Mouse (Mus musculus): ENCODE measurements at regions not wholly inside any gene's neighbourhood (a gene's known extent, or its start where the extent isn't known, plus 50 kb on each side); places are given as distances from the start of the nearest gene placed in this dataset.

GRCm38 (mm10) chr2:50693784-50694350, 397.3 kb upstream of the Mmadhc start:
- no peak for DNase-seq (ENCODE audit: low spot score)

GRCm38 (mm10) chr2:50690120-50691103, 393.8 kb upstream of the Mmadhc start:
- no peak for DNase-seq (ENCODE audit: low spot score)

- DNase-seq (ENCODE audit: low spot score), result no peak
These were observed 391.1 kb upstream of the Mmadhc start for GRCm38 (mm10) chr2:50687672-50688151.

- no peak for DNase-seq (ENCODE audit: low spot score)
These were observed 390.6 kb upstream of the Mmadhc start for GRCm38 (mm10) chr2:50687222-50687621.

- no peak for DNase-seq (ENCODE audit: low spot score)
These were observed 380.9 kb upstream of the Mmadhc start for GRCm38 (mm10) chr2:50677456-50677855.

GRCm38 (mm10) chr2:50675736-50676550, 379.3 kb upstream of the Mmadhc start:
- no peak for DNase-seq (ENCODE audit: low spot score)

- DNase-seq (ENCODE audit: low spot score), result no peak
These were observed 378.2 kb upstream of the Mmadhc start for GRCm38 (mm10) chr2:50674856-50675175.

- DNase-seq (ENCODE audit: low spot score), result no peak
These were observed 377.7 kb upstream of the Mmadhc start for GRCm38 (mm10) chr2:50674151-50674855.

- DNase-seq (ENCODE audit: low spot score), result no peak
These were observed 372.7 kb upstream of the Mmadhc start for GRCm38 (mm10) chr2:50669297-50669696.

GRCm38 (mm10) chr2:50668789-50669188, 372.2 kb upstream of the Mmadhc start:
- no peak for DNase-seq (ENCODE audit: low spot score)

- no peak for DNase-seq (ENCODE audit: low spot score)
These were observed 370.6 kb upstream of the Mmadhc start for GRCm38 (mm10) chr2:50667180-50667579.

- no peak for DNase-seq (ENCODE audit: low spot score)
These were observed 365.9 kb upstream of the Mmadhc start for GRCm38 (mm10) chr2:50662504-50662903.

GRCm38 (mm10) chr2:50660000-50660399, 363.4 kb upstream of the Mmadhc start:
- no peak for DNase-seq (ENCODE audit: low spot score)

- no peak for DNase-seq (ENCODE audit: low spot score)
These were observed 361.2 kb upstream of the Mmadhc start for GRCm38 (mm10) chr2:50657826-50658225.

GRCm38 (mm10) chr2:50656351-50656750, 359.8 kb upstream of the Mmadhc start:
- DNase-seq (ENCODE audit: low spot score), result no peak

- peak; percentile 18 for DNase-seq (ENCODE audit: low spot score)
These were observed 358.3 kb upstream of the Mmadhc start for GRCm38 (mm10) chr2:50654953-50655324.

- DNase-seq (ENCODE audit: low spot score), result no peak
These were observed 357.8 kb upstream of the Mmadhc start for GRCm38 (mm10) chr2:50654221-50654952.

- DNase-seq (ENCODE audit: low spot score), result no peak
These were observed 356.6 kb upstream of the Mmadhc start for GRCm38 (mm10) chr2:50653121-50653615.

- no peak for DNase-seq (ENCODE audit: low spot score)
These were observed 353.1 kb upstream of the Mmadhc start for GRCm38 (mm10) chr2:50649656-50650055.

GRCm38 (mm10) chr2:50643219-50643618, 346.6 kb upstream of the Mmadhc start:
- DNase-seq (ENCODE audit: low spot score), result no peak

- no peak for DNase-seq (ENCODE audit: low spot score)
These were observed 345.6 kb upstream of the Mmadhc start for GRCm38 (mm10) chr2:50642198-50642597.

All from layer of hippocampus, adult 9-10 months (tissue).